Mouse (Mus musculus) central nervous system, embryonic 14 days (tissue): ENCODE data around the gene D430041D05Rik. TPM values are rescaled to one million over a fixed set of nuclear protein-coding genes. Genes with fewer than 3 reads are reported as not detected.

ENCODE experiments used
- polyA plus RNA-seq: library from polyadenylated mRNA; depleted of rRNA; stranded (reverse); fragments of >200 nt; gene quantifications from 2 replicates; pipeline ENCODE4 v1.2.3, GENCODE M21; 2012; rRNA removed

Gene D430041D05Rik
- polyA plus RNA-seq, result 9.5 and 9.7 TPM in 2 replicates

GRCm38 (mm10) chr2:104410963-104411545, at the start of gene D430041D05Rik:
Gene D430041D05Rik (minus strand): TSS chr2:104411013.

GRCm38 (mm10) chr2:104122505-104123378, 288.1 kb downstream of the D430041D05Rik start, which contains the start of gene A930018P22Rik:
Gene A930018P22Rik (plus strand): TSS chr2:104122769.

GRCm38 (mm10) chr2:104095741-104096213, 315.0 kb downstream of the D430041D05Rik start, which contains the start of gene Cd59a:
Gene Cd59a (plus strand): TSS chr2:104095801.

Other genes starting within 250 kb of the D430041D05Rik start
- gene Hipk3, start 83.4 kb upstream of the D430041D05Rik start, polyA plus RNA-seq, result 12.5 and 16.4 TPM in 2 replicates
- gene Cstf3, start 179.5 kb upstream of the D430041D05Rik start, polyA plus RNA-seq, result 62.9 and 67.2 TPM in 2 replicates